Mouse (Mus musculus): Measurements from ENCODE around the gene Cyp17a1.

Cyp17a1 gene

DNA sequence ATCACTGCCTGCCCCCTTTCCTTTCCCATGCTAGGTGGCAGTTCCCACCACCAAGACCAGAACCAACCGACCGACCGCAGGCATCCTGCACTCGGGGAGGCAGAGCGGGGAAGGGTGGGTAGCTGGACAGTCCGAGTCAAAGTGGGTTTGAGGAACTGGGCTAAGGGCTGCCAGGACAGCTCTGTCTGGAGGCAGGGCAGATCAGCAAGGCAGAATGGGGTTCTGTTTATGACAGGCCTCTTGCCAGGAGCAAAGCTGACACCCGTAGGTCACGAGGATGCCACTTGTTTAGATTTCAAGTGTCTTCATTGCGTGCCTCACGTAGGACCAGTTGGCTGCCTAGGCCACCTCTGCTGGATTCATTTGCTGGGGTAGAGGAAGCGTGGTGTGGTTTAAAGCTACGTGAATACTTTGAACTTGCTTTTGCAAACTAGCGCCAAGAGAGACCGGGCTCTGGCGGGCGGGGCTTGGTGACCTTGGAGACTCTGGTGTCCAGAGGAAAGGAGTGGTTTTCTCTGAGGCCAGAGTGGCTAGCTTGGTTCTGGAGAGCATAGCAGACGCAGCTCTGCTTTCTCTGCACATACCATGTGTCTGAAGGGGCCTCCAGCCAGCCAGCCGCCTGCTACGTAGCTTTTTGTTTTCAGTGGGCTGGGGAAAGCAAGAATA lies 31.4 kb downstream of the Cyp17a1 start:
- DNase-seq (ENCODE audit: low spot score), result no peak

DNA sequence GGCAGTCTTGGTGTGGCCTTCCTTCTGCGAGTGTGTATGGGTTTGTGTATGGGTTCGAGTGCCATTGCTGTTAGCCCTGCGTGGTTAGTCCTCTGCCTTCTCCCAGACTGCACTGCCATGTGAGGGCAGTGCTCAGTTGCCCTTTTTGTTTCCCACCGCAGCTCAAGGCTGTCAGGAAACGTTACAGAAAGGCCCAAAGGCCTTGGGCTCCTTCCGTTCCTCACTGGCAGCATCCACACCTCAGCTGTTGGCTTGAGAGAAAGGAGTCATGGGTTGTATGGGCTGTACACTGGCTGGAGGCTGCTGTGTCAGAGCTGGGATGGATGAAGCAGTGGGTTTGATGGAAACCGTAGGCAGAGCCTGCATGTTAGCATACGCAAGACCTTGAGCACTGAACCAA lies 32.2 kb downstream of the Cyp17a1 start:
- DNase-seq (ENCODE audit: low spot score), result no peak

DNA sequence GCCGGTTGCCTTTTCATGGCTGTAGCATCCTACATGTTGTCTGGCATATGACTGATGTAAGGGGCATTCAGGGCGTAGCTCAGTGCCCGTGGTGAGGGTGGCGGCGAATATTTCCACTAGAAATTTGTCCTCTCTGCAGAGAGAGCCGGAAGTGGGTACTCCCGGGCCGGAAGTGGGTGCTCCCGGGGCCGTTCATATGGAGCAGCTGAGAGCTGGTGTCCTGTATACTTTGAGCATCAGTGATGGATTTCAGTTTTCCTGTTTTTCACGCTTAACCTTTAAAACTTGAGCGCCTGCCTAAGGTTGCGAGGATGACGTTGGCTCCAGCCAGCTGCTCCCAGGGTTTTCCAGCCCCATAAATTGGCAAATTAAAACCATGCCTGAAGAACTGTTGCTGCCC lies 33.5 kb downstream of the Cyp17a1 start:
- no peak for DNase-seq (ENCODE audit: low spot score)

DNA sequence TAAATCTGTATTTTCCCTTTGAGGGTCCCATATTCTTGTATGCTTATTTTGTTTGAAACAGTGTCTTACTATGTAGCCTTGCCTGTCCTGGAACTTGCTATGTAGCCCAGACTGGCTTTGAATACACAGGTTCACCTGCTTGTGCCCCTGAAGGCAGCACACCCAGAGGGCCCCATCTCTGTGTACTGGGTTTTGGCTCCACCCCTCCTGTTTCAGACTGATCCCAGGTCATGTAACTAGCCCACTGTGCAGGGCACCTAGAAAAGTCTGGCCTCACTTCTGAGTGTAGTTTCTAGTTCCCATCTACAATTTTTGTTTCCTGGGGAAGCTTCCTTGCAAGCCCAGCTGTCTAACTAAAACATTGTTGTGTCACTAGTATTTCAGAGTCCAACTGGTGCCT lies 33.9 kb downstream of the Cyp17a1 start:
- DNase-seq (ENCODE audit: low spot score), result no peak

DNA sequence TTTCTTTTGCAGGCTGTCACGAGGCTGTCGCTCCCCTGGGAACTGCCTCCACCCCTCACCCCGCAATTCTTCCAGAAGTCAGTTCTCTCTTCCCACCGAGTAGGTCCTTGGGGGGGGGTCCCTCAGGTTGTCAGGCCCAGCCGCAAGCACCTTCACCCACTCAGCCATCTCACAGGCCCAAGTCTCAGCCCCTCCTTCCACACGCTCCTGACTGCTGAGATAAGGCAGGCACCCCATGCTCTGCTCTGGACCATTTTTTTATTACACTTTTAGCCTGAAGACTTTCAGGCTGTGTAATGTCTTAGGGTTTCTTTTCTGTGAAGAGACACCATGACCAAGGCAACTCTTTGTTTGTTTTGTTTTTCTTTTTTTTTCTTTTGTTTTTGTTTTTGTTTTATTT lies 35.4 kb downstream of the Cyp17a1 start:
- DNase-seq (ENCODE audit: low spot score), result no peak

DNA sequence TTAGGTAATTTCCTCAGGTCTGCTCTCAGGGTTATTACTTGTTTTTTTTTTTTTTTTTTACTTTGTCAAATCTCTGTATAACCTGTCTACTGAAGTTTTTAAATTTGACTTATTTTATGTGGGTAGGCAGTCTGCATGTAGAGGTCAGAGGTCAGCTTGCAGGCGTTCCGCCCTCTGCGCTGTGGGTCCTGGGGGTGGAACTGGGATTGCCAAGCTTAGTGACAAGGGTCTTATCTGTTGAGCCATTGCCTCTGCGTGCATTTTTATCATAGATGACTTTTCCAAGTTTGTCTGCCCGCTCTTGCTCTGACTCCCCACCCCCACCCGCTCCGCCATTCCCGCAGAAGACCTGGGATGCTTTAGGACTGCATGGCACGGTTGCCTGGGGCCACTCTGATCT lies 37.2 kb downstream of the Cyp17a1 start:
- DNase-seq (ENCODE audit: low spot score), result no peak

DNA sequence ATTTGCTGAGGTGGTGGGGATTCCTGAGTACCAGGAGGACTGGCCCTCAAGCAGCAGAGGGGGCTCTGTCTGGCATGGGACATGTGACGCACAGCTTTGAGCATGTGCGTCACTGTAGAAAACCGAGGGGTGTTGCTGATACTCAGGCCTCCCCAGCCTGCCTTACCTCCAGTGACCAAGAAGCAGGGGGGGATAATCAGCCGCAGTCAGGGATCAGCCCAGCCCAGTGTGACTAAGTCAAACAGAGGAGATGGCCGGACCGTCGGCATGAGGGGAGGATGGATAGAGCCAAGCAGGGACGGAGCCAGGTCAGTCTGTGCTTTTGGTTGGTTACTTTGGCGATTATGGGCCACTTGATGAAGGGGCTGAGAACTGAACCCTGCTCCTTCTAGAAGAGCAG lies 41.3 kb downstream of the Cyp17a1 start:
- no peak for DNase-seq (ENCODE audit: low spot score)

DNA sequence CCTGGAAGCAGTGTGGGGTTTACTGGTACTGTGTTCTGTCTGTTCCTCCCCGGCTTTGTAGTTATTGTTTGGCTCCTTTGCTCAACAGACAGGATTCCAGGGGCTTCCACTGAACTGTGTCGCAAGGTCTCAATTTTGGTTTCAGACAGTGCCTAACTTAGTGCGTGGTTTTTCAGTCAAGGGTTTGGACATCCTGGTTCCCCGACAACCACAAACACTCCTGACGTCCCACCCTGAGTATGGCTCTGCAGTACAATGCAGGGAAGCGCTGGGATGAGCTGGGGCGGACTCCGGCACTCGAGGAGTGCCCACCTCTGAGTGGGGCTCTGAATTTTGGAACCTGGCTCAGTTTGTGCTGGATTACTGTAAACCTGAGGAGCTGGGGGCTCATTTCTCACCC lies 43.2 kb downstream of the Cyp17a1 start:
- no peak for DNase-seq (ENCODE audit: low spot score)

DNA sequence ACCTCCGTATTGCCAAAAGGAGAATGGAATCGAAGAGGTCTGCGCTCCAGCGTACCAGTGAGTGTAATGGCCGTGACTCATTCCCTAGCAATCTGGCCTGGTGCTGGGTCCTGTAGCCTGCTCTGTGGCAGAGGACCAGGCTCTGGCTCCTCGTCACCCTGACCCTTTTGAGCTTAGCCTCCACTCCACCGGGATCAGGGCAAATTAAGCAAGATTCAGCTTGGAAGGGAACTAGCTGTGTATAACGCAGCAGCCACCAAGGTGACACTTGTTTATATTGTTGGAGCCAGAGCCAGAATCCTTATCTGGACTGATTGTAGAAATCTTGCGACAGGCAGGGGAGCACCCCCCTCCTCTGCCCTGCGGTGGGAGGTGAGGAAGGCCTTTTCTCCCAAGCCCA lies 44.6 kb downstream of the Cyp17a1 start:
- no peak for DNase-seq (ENCODE audit: low spot score)

DNA sequence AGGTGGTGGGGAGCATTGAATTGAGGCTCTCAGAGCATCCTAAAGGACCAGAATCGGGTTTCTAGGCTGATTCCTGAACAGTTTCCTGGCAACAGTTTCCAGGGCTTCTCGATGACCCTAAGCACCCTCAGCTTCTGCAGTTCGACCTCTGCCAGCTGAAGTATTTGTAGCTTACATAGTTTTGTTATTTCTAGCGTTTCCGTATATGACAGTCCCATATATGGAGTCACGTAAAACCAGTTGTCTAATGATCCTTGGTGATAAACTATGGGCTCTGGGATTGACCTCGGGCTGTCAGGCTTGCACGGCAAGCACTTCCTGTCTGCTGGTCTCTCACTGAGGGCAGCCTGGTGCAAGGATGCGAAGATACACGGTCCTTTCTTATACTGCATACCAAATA lies 47.5 kb downstream of the Cyp17a1 start:
- DNase-seq (ENCODE audit: low spot score), result no peak

DNA sequence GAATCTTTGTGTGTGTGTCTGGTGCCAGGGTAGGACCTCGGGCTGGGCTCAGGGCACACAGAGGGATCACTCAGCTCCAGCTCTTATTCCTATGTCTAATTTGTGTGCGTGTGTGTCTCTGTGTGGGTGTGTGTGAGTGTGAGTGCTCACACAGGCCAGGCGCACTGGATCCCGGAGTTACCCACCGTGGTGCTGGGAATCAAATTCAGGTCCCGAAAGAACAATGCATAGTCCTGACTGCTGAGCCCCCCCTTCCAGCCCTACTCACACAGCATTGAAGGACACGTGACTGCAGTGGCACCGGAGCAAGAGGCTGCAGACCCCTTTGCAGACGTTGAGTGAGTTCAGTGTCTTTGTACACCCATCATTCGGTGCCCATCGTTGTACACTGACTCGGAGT lies 48.0 kb downstream of the Cyp17a1 start:
- DNase-seq (ENCODE audit: low spot score), result no peak

DNA sequence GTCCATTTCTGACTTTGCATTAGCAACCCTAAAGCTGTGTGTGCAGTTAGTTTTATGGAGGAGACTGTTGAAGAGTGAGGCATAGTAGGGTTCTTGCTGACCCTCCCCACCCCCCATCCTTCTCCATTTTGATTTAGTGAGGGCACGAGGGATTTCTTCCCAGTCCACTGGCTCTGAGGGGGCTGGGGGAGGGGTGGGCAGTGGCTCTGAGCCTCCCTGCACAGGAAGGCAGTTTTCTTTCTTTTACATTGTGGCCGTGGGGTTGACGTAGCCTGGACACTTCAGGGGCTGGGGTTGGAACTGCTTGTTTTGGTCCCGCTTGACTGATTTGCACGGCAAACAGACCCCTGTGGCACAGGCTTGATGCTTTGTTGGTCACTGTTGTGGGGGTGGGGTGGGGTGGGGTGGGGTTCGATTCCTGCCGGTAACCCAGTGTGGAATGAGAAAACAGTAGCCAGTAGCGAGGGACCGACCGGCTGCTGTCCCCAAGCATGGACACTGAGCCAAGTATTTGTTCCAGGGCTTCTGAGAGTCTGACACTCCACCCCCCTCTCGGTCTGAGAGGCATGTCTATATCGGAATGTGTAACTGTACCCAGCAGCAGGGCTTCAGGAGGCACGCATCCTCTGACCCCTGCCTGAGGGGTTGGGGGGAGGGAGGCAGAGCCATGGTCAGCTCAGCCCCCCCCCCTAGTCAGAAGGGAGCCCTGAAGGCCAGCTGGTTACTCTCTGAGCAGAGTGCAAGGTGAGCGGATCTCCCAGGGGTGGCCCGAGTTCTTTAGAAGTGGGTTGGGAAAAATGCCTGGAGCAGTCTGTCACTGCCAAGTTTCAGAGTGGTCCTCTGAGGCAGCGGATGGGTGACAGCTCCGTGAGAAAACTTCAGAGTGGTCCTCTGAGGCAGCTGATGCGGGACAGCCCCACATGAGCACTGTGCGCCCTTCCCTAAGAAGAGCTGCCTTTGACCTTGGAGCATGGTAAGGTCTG lies 48.9 kb downstream of the Cyp17a1 start:
- DNase-seq (ENCODE audit: low spot score), result no peak

DNA sequence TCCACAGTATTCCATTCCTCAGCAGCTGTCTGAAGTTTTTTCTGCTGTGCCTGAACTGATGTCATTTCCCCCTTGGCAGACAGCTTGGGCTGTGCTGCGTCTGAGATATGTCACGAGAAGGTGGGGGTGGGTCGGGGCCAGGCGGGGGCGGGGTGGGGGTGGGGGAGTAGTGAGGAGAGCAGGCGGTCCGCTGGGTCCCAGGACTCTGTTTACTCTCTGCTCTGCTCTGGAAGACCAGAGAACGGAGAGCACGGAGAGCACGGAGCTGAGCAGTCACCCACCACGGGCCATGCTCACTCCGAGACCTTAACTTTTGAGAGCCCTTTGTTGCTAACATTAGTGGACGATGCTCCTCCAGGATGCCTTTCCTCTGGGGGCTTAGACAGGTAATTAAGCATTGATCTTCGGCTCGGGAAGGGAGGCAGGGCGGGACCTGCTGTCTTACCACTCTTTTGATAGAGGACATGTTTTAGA lies 49.7 kb downstream of the Cyp17a1 start:
- DNase-seq (ENCODE audit: low spot score), result no peak

DNA sequence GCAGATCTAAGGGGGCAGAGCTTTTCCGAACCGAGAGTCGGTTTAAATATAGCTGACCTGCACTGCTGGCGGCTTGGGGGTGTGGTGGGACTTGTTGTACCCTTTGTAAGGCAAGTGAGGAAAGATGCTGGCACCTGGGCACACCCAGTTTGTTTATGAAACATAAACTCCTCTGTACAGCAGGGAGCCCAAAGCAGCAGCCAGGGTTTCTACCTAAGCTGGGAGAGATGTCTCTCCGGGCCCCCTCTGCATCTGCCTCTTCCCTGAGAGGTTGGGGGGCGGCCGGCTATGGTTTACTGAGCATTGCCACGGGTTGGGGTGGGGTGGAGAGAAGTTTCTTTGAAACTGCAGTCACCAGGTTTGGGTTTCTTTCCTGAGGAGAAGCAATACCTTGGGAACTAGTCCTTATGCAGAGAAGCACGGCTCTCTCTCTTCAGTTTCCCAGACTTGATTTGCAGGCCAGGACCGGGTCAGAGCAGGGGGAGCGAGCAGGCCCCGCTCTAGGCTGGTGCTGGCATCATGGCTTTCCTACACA lies 50.2 kb downstream of the Cyp17a1 start:
- no peak for DNase-seq (ENCODE audit: low spot score)

DNA sequence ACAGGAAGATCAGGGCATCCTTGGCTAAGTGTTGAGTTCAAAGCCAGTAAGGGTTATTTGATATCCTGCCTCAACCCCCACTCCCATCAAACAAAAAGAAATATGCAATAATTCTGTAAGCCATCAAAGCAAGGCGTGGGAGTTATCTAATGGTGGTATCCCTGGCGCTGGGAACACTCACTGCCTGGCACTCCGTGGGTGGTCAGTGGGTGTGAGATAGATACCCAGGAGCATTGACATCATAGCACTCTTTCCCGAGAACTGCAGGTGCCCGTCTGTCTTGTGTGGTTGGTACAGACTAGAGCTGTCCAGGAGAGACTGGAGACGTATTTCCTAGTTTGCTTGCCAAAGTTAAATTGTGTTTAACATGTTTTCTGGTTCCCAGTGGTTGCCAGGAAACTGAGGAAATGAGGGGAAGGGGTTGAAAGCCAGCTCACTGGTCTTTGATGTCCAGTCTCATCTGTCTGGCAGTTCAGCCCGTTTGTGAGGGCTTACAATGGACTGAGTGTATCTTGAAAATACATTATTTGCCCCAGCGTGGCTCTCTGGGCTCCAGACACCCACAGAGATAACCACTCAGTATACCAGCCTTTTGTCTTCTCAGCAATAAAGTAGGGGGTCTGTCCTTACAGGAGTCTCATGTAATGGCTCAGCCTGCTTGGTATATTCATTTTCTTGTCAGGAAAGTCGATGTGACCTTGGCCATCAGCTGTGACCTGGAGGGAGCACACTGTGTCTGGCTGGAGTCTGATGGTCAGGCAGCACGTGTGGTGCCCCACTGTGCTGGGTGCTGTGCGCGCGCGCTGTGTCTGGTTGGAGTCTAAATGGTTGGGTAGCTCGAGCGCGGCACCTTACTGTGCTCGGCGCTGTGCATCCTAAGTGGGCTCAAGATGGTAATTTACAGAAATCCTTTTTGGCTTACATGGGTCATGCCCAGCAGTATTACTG lies 51.5 kb downstream of the Cyp17a1 start:
- DNase-seq (ENCODE audit: low spot score), result no peak

DNA sequence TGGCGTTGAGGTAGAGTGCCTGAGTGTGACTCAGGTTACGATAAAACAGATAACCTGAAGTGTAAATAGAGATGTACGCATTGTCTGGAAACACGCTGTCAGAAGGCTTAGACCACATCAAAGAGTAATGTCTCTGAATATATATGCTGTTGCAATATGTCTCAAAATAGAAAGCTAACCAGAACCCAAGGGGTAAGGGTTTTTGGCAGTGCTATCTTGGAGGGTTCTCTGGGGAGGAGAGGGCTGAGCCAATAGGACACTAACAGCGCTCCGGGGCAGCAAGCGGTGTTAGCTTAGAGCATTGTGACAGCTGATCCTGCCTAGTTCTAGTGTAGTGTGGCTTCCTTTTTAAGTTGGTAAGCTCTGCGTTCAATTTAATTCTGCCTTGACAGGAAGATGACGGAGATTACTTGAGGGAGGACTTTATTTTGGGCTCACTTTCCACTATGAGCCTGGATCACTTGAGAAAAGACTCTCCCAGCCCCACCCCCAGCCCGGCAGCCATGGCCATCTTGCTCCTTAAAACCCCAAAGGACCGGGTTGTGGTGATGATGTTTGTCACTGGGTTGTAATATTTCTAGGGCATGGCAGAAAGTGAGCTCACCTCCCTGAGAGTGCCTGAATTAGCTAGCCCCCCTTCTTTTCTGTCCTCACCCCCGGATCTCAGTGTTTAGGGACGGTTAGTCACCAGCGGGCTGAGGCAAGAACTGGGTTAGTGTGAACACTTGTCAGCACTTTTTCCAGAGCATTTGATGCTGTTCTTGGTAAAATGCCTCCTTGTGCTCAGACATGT lies 52.8 kb downstream of the Cyp17a1 start:
- no peak for DNase-seq (ENCODE audit: low spot score)

DNA sequence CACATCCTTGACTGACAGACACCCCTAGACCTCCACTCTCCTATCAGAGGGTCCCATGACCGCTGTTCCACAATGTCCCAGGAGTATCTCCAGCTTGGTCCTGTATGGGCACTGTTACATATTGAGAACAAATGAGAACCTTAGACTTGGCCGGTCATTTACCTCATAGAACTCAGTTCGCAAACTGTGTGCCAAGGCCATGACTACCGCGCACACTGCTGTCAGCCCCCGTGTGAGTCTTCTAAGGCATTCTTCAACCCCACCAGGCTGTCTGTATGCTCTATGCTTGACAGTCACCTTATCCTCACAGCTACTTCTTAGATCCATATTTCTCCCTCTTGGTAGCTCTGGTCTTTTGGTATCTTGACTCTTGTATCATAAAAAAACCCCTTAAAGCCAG lies 53.5 kb downstream of the Cyp17a1 start:
- DNase-seq (ENCODE audit: low spot score), result no peak

DNA sequence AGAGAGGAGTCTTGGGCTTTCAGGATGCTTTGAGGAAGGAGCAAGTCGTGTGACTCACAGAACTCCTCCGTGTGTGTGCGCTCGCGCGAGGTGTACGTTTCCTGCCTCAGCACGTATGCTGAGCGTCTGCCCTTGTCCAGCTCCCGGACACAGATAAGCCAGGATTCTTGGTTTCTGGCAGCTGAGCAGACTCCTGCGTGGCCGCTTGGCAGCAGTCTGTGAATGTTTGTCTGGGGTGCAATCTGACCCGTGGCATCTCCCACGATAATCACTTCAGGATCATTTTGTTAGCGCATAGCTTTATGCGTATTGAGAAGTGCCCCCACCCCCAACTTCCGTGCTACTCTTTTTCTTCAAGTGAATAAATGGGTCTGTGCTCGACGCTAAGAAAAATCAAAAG lies 54.0 kb downstream of the Cyp17a1 start:
- DNase-seq (ENCODE audit: low spot score), result no peak

DNA sequence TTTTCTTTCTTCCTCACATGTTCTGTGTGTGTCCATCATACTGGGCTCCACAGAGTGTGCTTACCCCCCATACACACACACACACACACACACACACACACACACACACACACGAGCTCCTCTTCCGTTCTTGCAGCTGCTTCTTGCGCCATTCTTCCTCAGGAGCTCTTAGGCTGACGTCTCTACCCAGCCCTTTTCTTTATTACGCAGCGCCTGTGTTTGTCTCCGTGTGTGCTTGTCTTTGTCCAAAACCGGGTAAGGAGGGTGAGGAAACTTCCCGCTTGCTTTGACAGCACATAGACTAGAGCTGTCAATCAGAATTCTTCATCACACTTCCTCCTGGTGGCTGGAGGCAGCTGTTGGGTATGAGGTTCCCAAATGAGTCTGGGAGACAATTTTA lies 54.6 kb downstream of the Cyp17a1 start:
- DNase-seq (ENCODE audit: low spot score), result no peak

DNA sequence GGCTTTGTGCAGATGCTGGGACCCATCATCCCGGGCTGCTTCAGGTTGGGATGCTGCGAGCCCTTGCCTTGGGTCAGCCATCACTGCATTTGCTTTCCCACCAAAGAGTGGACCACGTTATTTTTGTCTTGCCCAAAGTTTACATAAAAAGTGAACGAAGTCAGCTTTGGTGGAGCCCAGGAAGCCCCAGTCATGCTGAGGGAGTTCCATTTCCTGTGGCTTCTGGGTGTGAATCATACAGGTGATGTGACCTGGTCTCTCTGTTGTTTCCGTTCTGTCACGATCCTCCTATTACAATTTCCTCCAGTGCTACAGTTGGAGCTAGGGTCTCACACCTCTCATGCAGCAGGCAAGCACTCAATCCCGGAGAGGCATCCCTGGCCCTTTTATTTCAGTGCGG lies 55.6 kb downstream of the Cyp17a1 start:
- DNase-seq (ENCODE audit: low spot score), result no peak
